Mouse (Mus musculus) CH12.LX (cell line): ENCODE data around the gene Nptx1.

Source experiments
- CTCF ChIP-seq, 2 experiments: IDR thresholded peaks in 1 of 2; conservative IDR thresholded peaks in 1 of 2; 2 replicates each; pipeline ENCODE4 v1.5.1; 2011 to 2012; ENCODE audit warnings: low read depth in 2 of 2, low read length in 2 of 2, improper control_type of control experiment in 1 of 2, inconsistent platforms in 1 of 2, mild to moderate bottlenecking in 1 of 2, moderate library complexity in 1 of 2
- EP300 ChIP-seq: IDR thresholded peaks from 2 replicates; pipeline ENCODE4 v1.6.1; 2011; ENCODE audit warnings: low read length, improper control_type of control experiment
- ETS1 ChIP-seq: conservative IDR thresholded peaks from 2 replicates; pipeline ENCODE4 v1.6.1; 2012; ENCODE audit warnings: low read depth, mild to moderate bottlenecking, inconsistent platforms, low read length, improper control_type of control experiment, moderate library complexity
- MAX ChIP-seq: IDR thresholded peaks from 2 replicates; pipeline ENCODE4 v1.6.1; 2011; ENCODE audit warnings: low read length, improper control_type of control experiment
- PAX5 ChIP-seq: IDR thresholded peaks from 2 replicates; pipeline ENCODE4 v1.6.1; 2012; ENCODE audit warnings: low read length, inconsistent platforms, mixed read lengths
- POLR2A ChIP-seq: IDR thresholded peaks from 2 replicates; pipeline ENCODE4 v1.6.1; 2011; ENCODE audit warnings: low read depth, mild to moderate bottlenecking, improper control_type of control experiment, low read length
- USF1 ChIP-seq: IDR thresholded peaks from 2 replicates; pipeline ENCODE4 v1.6.1; 2014; ENCODE audit warnings: low read depth, mild to moderate bottlenecking, inconsistent platforms, low read length, improper control_type of control experiment
- ZC3H11A ChIP-seq: IDR thresholded peaks from 2 replicates; pipeline ENCODE4 v1.6.1; 2012; ENCODE audit warnings: low read depth, mild to moderate bottlenecking, inconsistent platforms, low read length, improper control_type of control experiment

DNA sequence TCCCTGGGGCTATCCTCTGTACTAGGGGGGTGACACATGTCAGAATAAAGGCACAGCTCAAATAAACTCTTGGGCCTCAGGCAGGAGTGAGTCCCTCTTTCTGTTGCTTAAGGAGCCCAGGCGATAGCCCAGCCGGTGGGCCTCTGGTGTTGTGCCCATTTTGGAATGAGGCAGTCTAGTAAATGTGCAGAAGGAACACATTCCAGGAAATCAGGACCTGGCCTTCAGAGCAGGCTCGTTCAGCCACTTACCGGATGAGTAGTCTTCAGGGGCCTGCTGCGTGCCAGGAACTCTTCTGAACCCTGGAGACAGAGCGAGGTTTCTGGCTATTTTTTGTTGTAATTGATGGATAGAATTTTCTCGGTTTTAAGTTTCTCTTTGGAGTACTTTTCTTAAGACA is 7.2 kb upstream of the Nptx1 start:
- TF ChIP-seq ETS1, result no peak
- no peak for TF ChIP-seq POLR2A
- no peak for TF ChIP-seq CTCF (conservative IDR thresholded peaks at IDR 0.05 in 1 of 2, IDR thresholded peaks at IDR 0.05 in 1 of 2; ENCODE audit: low read depth in 2 of 2, low read length in 2 of 2)
- TF ChIP-seq MAX, result no peak
- no peak for TF ChIP-seq EP300
- TF ChIP-seq USF1, result no peak
- no peak for TF ChIP-seq PAX5
- no peak for TF ChIP-seq ZC3H11A
